Mouse (Mus musculus) myocyte (in vitro differentiated cells): ENCODE measurements at regions not wholly inside any gene's neighbourhood (a gene's known extent, or its start where the extent isn't known, plus 50 kb on each side); places are given as distances from the start of the nearest gene placed in this dataset.

Experiments used
- CEBPB ChIP-seq: IDR thresholded peaks from 2 replicates; pipeline ENCODE4 v1.6.1; 2011; ENCODE audit warnings: mild to moderate bottlenecking, moderate library complexity; ENCODE audit not compliant: poor library complexity, insufficient read depth, severe bottlenecking
- E2F4 ChIP-seq: IDR thresholded peaks from one replicate; pipeline ENCODE4 v1.6.1; 2011; ENCODE audit warnings: mild to moderate bottlenecking, control low read depth, moderate library complexity; ENCODE audit not compliant: insufficient read depth
- MAX ChIP-seq: IDR thresholded peaks from one replicate; pipeline ENCODE4 v1.6.1; 2011; ENCODE audit warnings: low read depth, mild to moderate bottlenecking, control low read depth
- MYOD1 ChIP-seq, 3 experiments: IDR thresholded peaks; one replicate each; pipeline ENCODE4 v1.6.1; 2011; ENCODE audit warnings: control low read depth in 2 of 3, low read depth in 2 of 3, mild to moderate bottlenecking in 2 of 3, moderate library complexity in 1 of 3; ENCODE audit not compliant: insufficient read length in 2 of 3, control insufficient read depth in 1 of 3
- MYOG ChIP-seq, 3 experiments: IDR thresholded peaks; one replicate each; pipeline ENCODE4 v1.6.1; 2011; ENCODE audit warnings: control low read depth in 2 of 3, low read depth in 2 of 3, mild to moderate bottlenecking in 2 of 3; ENCODE audit not compliant: insufficient read length in 2 of 3, control insufficient read depth in 1 of 3, insufficient read depth in 1 of 3
- POLR2A ChIP-seq: IDR thresholded peaks from one replicate; pipeline ENCODE4 v1.6.1; 2011; ENCODE audit warnings: low read depth, mild to moderate bottlenecking, control low read depth, moderate library complexity; ENCODE audit not compliant: insufficient read length
- POLR2AphosphoS2 ChIP-seq: IDR thresholded peaks from one replicate; pipeline ENCODE4 v1.6.1; 2011; ENCODE audit warnings: low read depth, control low read depth; ENCODE audit not compliant: insufficient read length
- REST ChIP-seq: IDR thresholded peaks from one replicate; pipeline ENCODE4 v1.6.1; 2011; ENCODE audit warnings: mild to moderate bottlenecking, control low read depth, moderate library complexity; ENCODE audit not compliant: insufficient read depth, insufficient read length
- SRF ChIP-seq: IDR thresholded peaks from one replicate; pipeline ENCODE4 v1.6.1; 2011; ENCODE audit warnings: low read depth; ENCODE audit not compliant: control insufficient read depth, insufficient read length
- TCF12 ChIP-seq: IDR thresholded peaks from one replicate; pipeline ENCODE4 v1.6.1; 2011; ENCODE audit warnings: mild to moderate bottlenecking, control low read depth; ENCODE audit not compliant: poor library complexity, insufficient read depth, severe bottlenecking
- TCF3 ChIP-seq: IDR thresholded peaks from one replicate; pipeline ENCODE4 v1.6.1; 2011; ENCODE audit warnings: low read depth, control low read depth; ENCODE audit not compliant: insufficient read length
- USF1 ChIP-seq: IDR thresholded peaks from one replicate; pipeline ENCODE4 v1.6.1; 2011; ENCODE audit warnings: low read depth, mild to moderate bottlenecking, control low read depth, moderate library complexity

DNA sequence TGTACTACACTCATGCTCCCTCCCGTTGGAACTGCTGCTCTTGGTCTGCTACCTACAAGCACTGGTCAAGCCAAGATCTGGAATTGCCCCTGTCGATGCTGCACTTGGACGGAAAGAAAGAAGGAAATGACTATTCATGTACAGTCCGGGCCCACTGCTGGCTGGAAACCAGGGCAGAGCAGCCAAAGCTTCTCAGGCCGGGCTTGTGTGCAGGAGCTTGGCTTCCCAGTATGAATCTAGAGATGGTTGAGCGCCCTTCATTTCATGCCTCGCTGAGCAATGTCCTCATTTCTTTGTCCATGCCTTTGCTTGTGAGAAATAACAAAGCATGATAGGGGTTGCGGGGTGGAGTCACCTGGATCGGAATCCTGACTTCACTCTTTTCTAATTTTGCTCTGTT, 738.2 kb upstream of the Jmjd1c start:
- TF ChIP-seq TCF12 (no peak), POLR2A (no peak), MAX (no peak), CEBPB (no peak), POLR2AphosphoS2 (no peak), MYOD1 (IDR thresholded peaks at IDR 0.05; ENCODE audit: control insufficient read depth in 1 of 3, insufficient read length in 2 of 3, low read depth in 2 of 3) (no peak), E2F4 (no peak), USF1 (no peak), MYOG (IDR thresholded peaks at IDR 0.05; ENCODE audit: control insufficient read depth in 1 of 3, insufficient read depth in 1 of 3, insufficient read length in 2 of 3, low read depth in 2 of 3) (no peak), REST (no peak), TCF3 (no peak), SRF (no peak)
